Mouse (Mus musculus): ENCODE data around the gene Gm10160.

Gene Gm10160

DNA sequence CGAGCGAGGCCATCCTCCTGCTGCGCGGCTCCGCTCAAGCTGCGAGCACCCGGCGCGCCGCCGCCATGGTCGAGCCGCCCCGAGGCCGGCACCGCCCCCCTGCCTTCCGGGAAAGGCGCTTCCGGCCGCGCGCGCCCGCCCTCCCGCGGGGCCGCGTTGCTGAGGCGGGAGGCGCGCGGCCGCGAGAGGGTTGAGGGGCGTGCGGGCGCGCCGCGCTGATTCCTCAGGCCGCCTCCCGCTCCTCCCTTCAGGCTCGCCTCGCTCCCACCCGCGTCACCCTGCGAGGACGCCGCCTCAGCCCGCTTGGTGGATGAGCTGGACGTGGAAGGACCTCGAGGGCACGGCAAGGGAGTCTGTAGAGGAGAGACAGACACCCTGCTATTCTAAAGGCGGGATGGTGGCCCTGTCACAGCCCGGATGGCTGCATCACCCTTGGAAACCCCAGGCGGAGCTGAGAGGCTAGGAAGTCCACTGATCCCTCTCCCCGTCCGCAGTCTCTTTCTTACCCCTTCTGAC is 26.2 kb downstream of the Gm10160 start, which contains the start of gene Btbd1:
Btbd1 (minus strand) TSS at position 53 of the 516 bp plus-strand sequence.
- peak; percentile 70 to 77 for DNase-seq (ENCODE audit: low read depth in 2 of 2, low spot score in 2 of 2)

DNA sequence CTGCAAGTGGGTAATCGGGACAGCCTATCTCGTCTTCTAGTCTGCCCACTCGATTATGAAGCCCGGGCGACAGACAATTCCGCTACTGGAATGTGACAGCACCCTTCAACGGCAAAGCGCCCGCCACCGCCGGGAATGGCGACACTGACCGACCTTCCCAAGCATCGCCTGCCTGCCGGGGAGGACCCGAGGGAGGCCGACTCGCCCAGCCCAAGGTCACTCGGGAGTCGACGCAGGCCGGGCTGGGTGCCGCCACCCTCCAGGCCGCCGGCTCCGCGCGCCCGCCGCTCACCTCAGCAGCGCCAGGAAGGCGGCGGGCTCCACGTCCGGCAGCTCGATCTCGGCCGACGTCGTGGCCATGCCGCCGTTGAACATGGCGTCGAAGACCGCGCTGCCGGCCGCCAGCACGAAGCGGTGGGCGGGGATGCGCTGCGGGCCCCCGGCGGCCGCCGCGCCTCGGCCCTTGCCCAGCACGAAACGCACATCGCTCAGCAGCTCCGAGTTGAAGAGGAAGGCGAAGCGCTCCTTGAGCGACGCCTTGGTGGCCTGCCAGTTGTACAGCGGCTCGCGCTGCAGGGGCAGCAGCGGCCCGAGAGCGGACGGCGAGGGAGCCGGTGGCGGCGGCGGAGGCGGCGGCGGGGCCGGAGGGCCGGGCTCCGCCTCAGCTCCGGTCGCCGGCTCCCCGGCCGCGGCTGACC is 26.8 kb downstream of the Gm10160 start:
- peak; percentile 14 to 25 for DNase-seq (ENCODE audit: low read depth in 2 of 2, low spot score in 2 of 2)

GRCm38 (mm10) chr7:81827806-81828667 is 27.6 kb downstream of the Gm10160 start:
- DNase-seq (ENCODE audit: low read depth in 2 of 2, low spot score in 2 of 2), result no peak

GRCm38 (mm10) chr7:81825381-81825780 is 30.2 kb downstream of the Gm10160 start:
- no peak for DNase-seq (ENCODE audit: low read depth in 2 of 2, low spot score in 2 of 2)

DNA sequence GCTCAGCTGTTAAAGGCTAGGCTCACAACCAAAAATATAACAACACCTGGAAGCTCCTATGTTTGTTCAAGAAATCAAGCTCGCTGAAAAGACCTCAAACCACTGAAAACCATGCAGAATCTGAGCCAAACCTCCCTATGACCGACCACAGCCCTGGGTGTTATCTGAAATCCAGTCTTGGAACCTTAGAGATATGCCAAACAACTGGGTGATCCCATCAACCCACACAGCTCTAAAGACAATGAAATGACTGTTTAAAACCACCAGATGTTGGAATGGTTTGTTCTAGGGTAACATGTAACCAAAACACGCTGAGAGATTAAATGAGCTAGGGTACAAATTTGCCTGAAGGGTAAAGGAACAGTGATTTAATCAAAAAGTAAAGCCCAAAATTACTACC is 30.7 kb downstream of the Gm10160 start:
- DNase-seq (ENCODE audit: low read depth in 2 of 2, low spot score in 2 of 2), result no peak

DNA sequence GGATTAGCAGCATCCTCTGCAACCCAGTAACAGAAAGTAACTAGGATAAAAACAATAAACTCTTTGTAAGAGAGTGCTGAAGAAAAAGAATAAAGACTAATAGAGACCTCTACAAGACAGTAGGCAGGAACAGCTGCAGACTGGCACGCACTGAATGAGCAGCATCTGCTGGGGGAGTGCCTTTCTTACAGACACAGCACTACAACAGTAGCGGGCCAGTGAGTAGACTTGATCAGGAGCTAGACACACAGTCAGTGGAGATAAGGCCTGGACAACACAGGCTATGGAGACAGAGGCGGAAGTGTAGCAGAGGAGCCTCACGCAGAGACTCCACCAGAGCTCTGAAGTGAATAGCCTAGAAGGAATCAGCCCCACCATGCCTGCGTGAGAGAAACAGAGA is 49.5 kb downstream of the Gm10160 start:
- DNase-seq (ENCODE audit: low read depth in 2 of 2, low spot score in 2 of 2), result no peak
